14 mouse cellular contexts compared by ENCODE assay signal in the genomic region with DNA sequence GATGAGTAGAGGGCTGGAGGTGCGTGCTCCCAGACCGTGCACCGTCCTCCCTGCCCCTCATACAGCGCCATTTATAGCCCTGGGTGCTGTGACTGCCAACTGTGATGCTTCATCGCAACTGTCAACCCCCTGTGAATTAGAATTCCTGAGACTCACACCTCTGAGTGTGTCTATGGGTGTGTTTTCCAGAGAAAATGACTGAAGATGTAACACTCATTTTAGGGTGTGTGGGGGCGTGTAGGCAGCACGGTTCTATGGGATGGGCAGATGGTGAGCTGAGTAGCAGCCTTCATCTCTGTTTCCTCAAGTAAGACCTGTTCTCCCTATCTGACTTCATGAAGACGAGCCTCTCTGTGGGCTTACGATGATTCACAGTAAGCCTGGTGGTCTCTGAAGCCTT.
"Had no signal": no experiment of that assay in that cellular context is flagged by ENCODE, and none has a peak within 500 bp of the region (broad histone marks: within the 10 kb centered on the region; RNA-seq: fewer than 3 reads in every experiment).

No protein-coding gene starts in this region.

- H3K4me3 ChIP-seq: limb, embryonic 15.5 days; liver, embryonic 13.5 days; midbrain, embryonic 13.5 days; myocyte; neural tube, embryonic 15.5 days; stomach, embryonic 15.5 days had no signal

- H3K4me1 ChIP-seq: limb, embryonic 15.5 days; liver, embryonic 13.5 days; stomach, embryonic 15.5 days had no signal

- DNase-seq: kidney, adult 11 months; kidney, adult 9 months; kidney, postnatal 36 days; layer of hippocampus, adult 9-11 months; layer of hippocampus, postnatal 36 days; liver, embryonic 13.5 days; lung, adult 18-20 months; thymus, postnatal 36 days had no signal

- H3K9ac ChIP-seq: limb, embryonic 15.5 days; liver, embryonic 13.5 days; midbrain, embryonic 13.5 days; neural tube, embryonic 15.5 days; stomach, embryonic 15.5 days had no signal

- H3K9me3 ChIP-seq: limb, embryonic 15.5 days; liver, embryonic 13.5 days; midbrain, embryonic 13.5 days; neural tube, embryonic 15.5 days; stomach, embryonic 15.5 days had no signal

- H3K27me3 ChIP-seq: liver, embryonic 13.5 days; midbrain, embryonic 13.5 days; neural tube, embryonic 15.5 days; stomach, embryonic 15.5 days had no signal

- ATAC-seq: midbrain, embryonic 13.5 days had no signal

- H3K27ac ChIP-seq: kidney, postnatal 0 days; limb, embryonic 15.5 days; liver, embryonic 13.5 days; midbrain, embryonic 13.5 days; neural tube, embryonic 15.5 days; stomach, embryonic 15.5 days had no signal

- H3K4me2 ChIP-seq: limb, embryonic 15.5 days; liver, embryonic 13.5 days; midbrain, embryonic 13.5 days; neural tube, embryonic 15.5 days; stomach, embryonic 15.5 days had no signal

- H3K36me3 ChIP-seq: limb, embryonic 15.5 days; liver, embryonic 13.5 days; midbrain, embryonic 13.5 days; neural tube, embryonic 15.5 days; stomach, embryonic 15.5 days had no signal
